Mouse (Mus musculus) stomach, embryonic 15.5 days (tissue): ENCODE measurements at regions not wholly inside any gene's neighbourhood (a gene's known extent, or its start where the extent isn't known, plus 50 kb on each side); places are given as distances from the start of the nearest gene placed in this dataset.

Source experiments
- ATAC-seq: fragments of 200-750 bp; cut with Nextera tagmentation; 2 replicates; pipeline ENCODE4 v1.8.0; 2017; ENCODE audit warnings: low read depth, moderate number of reproducible peaks, moderate TSS enrichment; ENCODE audit not compliant: insufficient read depth, low FRiP score
- H3K27ac ChIP-seq: fragments of 300-500 bp; sonication (generic); 2 replicates; pipeline ENCODE4 v1.5.1; 2015; ENCODE audit warnings: mild to moderate bottlenecking, inconsistent platforms
- H3K27me3 ChIP-seq: fragments of 300-500 bp; sonication (generic); replicated peaks from 2 replicates; pipeline ENCODE4 v1.6.1; 2015; ENCODE audit warnings: inconsistent platforms
- H3K36me3 ChIP-seq: fragments of 300-500 bp; sonication (generic); 2 replicates; pipeline ENCODE4 v1.6.1; 2015; ENCODE audit warnings: inconsistent platforms
- H3K4me1 ChIP-seq: fragments of 300-500 bp; sonication (generic); 2 replicates; pipeline ENCODE4 v1.6.1; 2015; ENCODE audit warnings: inconsistent platforms
- H3K4me2 ChIP-seq: fragments of 300-500 bp; sonication (generic); 2 replicates; pipeline ENCODE4 v1.6.1; 2015; ENCODE audit warnings: mild to moderate bottlenecking, inconsistent platforms
- H3K4me3 ChIP-seq: fragments of 300-500 bp; sonication (generic); replicated peaks from 2 replicates; pipeline ENCODE4 v1.5.1; 2015; ENCODE audit warnings: inconsistent platforms
- H3K9ac ChIP-seq: fragments of 300-500 bp; sonication (generic); 2 replicates; pipeline ENCODE4 v1.6.1; 2015; ENCODE audit warnings: inconsistent platforms
- H3K9me3 ChIP-seq: fragments of 300-500 bp; sonication (generic); 2 replicates; pipeline ENCODE4 v1.6.1; 2016; ENCODE audit warnings: inconsistent platforms
- WGBS: fragments of 180-500 bp; shearing (Covaris S2); methylation state at CpG from one replicate; pipeline ENCODE4 v1.1.7; 2015; 5-methylcytosine and 5-hydroxymethylcytosine counted together

DNA sequence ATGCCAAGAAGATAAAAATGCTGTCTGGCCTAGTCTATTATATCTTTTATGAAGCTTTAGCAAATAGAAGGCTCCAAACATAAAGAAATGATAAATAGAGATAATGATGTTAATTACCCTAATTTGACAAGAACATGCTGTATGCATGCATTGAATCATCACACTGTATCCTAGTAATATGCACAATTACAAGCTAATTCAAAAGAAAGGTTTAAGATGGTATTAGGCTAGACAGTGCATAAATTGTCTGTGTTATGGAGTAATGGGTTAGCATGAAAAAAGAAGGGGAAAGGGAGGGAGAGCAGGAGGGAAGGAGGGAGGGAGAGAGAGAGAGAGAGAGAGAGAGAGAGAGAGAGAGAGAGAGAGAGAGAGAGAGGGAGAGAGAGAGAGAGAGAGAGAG is 604.7 kb downstream of the Ipo11 start:
- Histone ChIP-seq H3K27ac (no peak overlapping the region), H3K4me3 (no peak overlapping the region), H3K27me3 (no peaks in the 10 kb centered on the region), H3K4me1 (no peaks in the 10 kb centered on the region), H3K36me3 (no peaks in the 10 kb centered on the region), H3K4me2 (no peak overlapping the region), H3K9me3 (no peaks in the 10 kb centered on the region), H3K9ac (no peak overlapping the region)
- ATAC-seq = no peak

GRCm38 (mm10) chr13:106318980-106319379 is 617.8 kb downstream of the Ipo11 start:
- Histone ChIP-seq H3K4me3 (no peak overlapping the region), H3K9me3 (no peaks in the 10 kb centered on the region), H3K4me1 (no peaks in the 10 kb centered on the region), H3K9ac (no peak overlapping the region), H3K4me2 (no peak overlapping the region), H3K36me3 (no peaks in the 10 kb centered on the region), H3K27me3 (no peaks in the 10 kb centered on the region), H3K27ac (no peak overlapping the region)
- 83% methylated on average over 3 of the region's 3 CpGs for WGBS
- ATAC-seq = no peak

DNA sequence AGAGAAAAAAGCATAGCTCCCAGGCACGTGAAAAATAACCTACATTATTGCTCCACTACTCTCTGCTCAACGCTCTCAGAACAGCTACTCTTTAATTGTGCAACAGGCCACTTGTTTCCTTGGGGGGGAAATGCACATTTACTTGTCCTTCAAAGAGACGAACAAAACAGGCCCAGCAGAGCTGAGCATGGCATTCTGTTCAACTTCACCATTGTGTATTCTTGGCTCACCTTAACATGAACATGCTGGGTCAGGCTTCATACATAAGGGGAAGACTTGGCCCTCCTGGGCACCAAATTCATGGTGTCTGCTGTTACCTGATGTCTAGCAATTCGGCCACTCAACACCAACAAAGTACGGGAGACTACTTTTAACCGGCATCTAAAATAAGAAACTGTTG is 618.3 kb downstream of the Ipo11 start:
- H3K36me3 ChIP-seq = no peaks in the 10 kb centered on the region
- no peaks in the 10 kb centered on the region for H3K4me1 ChIP-seq
- no peaks in the 10 kb centered on the region for H3K27me3 ChIP-seq
- no peak overlapping the region for H3K4me3 ChIP-seq
- no peak for ATAC-seq
- H3K9ac ChIP-seq = no peak overlapping the region
- H3K27ac ChIP-seq = no peak overlapping the region
- 83% methylated on average over 6 of the region's 6 CpGs for WGBS
- no peaks in the 10 kb centered on the region for H3K9me3 ChIP-seq
- no peak overlapping the region for H3K4me2 ChIP-seq

DNA sequence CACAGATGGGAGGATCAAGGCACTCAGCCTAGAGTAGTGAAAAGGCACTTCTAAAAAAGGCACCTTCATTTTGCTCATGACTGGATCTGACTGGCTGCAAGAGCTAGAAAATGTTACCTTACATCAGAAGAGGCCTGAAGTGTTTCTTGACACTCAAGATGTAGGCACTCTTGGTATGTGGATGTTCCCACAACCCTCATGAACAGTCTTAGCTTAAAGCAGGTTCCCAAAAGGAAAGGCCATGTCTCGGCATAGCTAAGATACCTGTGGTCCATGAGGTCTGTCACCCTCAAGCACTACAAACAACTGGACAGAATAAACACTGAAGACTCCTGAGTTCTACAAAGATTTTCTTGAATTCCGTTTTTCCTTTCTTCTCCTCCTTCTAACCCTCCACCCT is 619.5 kb downstream of the Ipo11 start:
- 67% methylated on average over 2 of the region's 2 CpGs for WGBS
- H3K36me3 ChIP-seq = no peaks in the 10 kb centered on the region
- H3K27me3 ChIP-seq = no peaks in the 10 kb centered on the region
- no peak overlapping the region for H3K4me3 ChIP-seq
- no peak overlapping the region for H3K27ac ChIP-seq
- H3K4me1 ChIP-seq = no peaks in the 10 kb centered on the region
- no peak for ATAC-seq
- H3K9ac ChIP-seq = no peak overlapping the region
- H3K4me2 ChIP-seq = no peak overlapping the region
- no peaks in the 10 kb centered on the region for H3K9me3 ChIP-seq

GRCm38 (mm10) chr13:106281181-106281580 is 655.6 kb downstream of the Ipo11 start:
- no peaks in the 10 kb centered on the region for H3K36me3 ChIP-seq
- WGBS = 33% methylated on average over 3 of the region's 3 CpGs
- no peak overlapping the region for H3K4me3 ChIP-seq
- H3K4me1 ChIP-seq = no peaks in the 10 kb centered on the region
- H3K27me3 ChIP-seq = no peaks in the 10 kb centered on the region
- no peak overlapping the region for H3K27ac ChIP-seq
- H3K4me2 ChIP-seq = no peak overlapping the region
- H3K9me3 ChIP-seq = no peaks in the 10 kb centered on the region
- no peak overlapping the region for H3K9ac ChIP-seq
- no peak for ATAC-seq

DNA sequence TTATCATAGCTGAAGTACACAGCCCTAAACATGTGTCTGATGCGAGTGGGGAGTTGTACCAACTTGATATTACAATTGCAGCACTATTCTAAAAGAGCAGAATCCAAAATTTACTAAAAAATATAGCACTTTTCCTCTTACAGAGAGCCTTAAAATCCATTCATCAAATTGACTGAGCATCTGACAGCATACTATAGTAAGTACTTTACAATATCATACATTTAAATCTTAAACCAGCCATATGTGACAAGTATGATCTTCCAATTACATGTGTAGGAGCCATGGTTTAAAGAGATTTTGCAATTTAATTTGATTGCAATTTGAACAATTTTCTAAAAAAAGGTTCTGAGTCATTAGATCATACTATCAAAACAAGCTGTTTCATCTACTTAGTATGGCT is 676.9 kb downstream of the Ipo11 start:
- WGBS = 54% methylated on average over 1 of the region's 1 CpGs
- Histone ChIP-seq H3K36me3 (no peaks in the 10 kb centered on the region), H3K27ac (no peak overlapping the region), H3K4me1 (no peaks in the 10 kb centered on the region), H3K4me3 (no peak overlapping the region), H3K9ac (no peak overlapping the region), H3K4me2 (no peak overlapping the region), H3K9me3 (no peaks in the 10 kb centered on the region), H3K27me3 (no peaks in the 10 kb centered on the region)
- ATAC-seq = no peak
